Mouse (Mus musculus) liver, embryonic 14.5 days (tissue): ENCODE measurements at regions not wholly inside any gene's neighbourhood (a gene's known extent, or its start where the extent isn't known, plus 50 kb on each side); places are given as distances from the start of the nearest gene placed in this dataset.

Experiments
- CTCF ChIP-seq: IDR thresholded peaks from 2 replicates; pipeline ENCODE4 v1.5.1; 2016; ENCODE audit warnings: antibody characterized with exemption, low read depth, control low read depth
- EP300 ChIP-seq: IDR thresholded peaks from 2 replicates; pipeline ENCODE4 v1.6.1; 2016; ENCODE audit warnings: antibody characterized with exemption, low read depth

DNA sequence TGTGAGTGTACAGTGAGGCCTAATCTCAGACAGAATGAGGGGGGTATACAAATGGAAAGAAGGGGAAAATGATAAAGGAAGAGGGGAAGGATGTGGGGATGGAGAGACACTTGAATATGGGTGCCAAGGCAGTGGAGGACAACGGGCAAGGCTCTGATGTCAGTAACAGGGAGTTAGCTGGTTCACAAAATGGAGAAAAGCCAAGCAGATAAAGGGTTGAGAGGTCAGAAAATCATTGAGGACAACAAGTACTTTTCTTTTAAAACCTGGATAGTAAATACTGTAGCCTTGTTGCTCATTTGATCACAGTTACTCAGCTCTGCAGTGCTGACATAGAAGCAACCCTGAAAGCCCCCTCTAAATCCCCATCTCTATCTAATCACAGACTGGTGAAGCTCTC lies 588.3 kb downstream of the Pdcd6ip start:
- TF ChIP-seq CTCF (no peak), EP300 (no peak)
